Mouse (Mus musculus) olfactory bulb, adult 2 months (tissue): ENCODE measurements around the gene Grip1.

Experiments used
- CTCF ChIP-seq: fragments of 200-500 bp; IDR thresholded peaks from 2 replicates; pipeline ENCODE4 v1.5.1; 2012; ENCODE audit warnings: low read depth, mild to moderate bottlenecking, low read length, moderate library complexity; ENCODE audit not compliant: insufficient read depth
- POLR2A ChIP-seq: fragments of 200-500 bp; IDR thresholded peaks from 2 replicates; pipeline ENCODE4 v1.6.1; 2012; ENCODE audit warnings: mild to moderate bottlenecking, low read depth, low read length, moderate library complexity; ENCODE audit not compliant: insufficient read depth

DNA sequence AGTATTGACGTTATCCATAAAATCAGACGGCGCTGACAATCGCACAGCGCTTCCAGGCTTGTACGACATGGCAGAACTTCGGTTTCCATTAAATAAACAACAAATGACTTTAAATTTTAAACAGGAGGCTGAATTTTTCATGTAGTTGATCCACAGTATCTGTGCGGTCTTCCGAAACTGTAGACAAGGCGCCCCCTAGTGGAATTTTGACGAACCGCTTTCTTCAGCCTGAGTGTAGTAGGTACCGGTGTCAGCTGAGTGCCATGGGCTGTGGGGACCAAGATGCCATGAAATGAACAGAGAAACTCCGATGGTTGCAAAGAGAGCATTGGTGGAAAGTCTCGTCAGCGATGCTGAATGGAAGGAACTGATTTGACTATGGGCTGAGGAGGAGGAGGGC, 677.0 kb downstream of the Grip1 start:
- TF ChIP-seq CTCF = peak; percentile 29; the same call in 1 of the 2 replicates
- no peak for TF ChIP-seq POLR2A
